Mouse (Mus musculus): ENCODE measurements around the gene Adam6a. TPM values are rescaled to one million over a fixed set of nuclear protein-coding genes. Genes with fewer than 3 reads are reported as not detected.

Adam6a gene
- polyA plus RNA-seq (2012; rRNA removed) = not detected in 2 replicates

DNA sequence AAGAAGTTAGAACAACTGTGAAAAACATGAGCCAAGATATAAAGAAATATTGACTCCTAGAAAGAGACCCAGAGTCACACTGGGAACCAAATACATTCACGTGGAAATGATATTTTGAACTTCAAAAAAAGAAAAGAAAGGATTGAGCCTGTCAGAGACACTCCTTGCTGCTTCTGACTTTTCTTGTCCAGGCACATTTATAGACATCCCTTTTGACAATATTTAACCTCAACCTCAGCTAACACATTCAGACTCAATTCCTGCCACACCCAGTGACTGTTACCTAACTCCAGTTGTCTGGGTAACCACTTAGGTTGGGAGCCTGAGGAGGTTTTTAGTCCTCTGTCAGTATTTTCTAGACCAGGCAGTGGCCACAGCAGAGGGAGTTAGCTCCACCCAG, at the start of gene Adam6a:
Gene Adam6a (plus strand): TSS at position 301 of the 400 bp plus-strand sequence.

Other genes with a start within 250 kb of the Adam6a start
- gene Adam6b, start 54.4 kb upstream of the Adam6a start, polyA plus RNA-seq (2012; rRNA removed) = 0.01 and 0.02 TPM in 2 replicates

Measured in liver, embryonic 18 days (tissue).